Mouse (Mus musculus) WW6 (cell line): ENCODE results near the gene Ccni.

Source experiments
- DNase-seq: peaks from one replicate; pipeline ENCODE4 v3.0.0-alpha.2; 2013; ENCODE audit warnings: low read depth, low spot score

Ccni gene

DNA sequence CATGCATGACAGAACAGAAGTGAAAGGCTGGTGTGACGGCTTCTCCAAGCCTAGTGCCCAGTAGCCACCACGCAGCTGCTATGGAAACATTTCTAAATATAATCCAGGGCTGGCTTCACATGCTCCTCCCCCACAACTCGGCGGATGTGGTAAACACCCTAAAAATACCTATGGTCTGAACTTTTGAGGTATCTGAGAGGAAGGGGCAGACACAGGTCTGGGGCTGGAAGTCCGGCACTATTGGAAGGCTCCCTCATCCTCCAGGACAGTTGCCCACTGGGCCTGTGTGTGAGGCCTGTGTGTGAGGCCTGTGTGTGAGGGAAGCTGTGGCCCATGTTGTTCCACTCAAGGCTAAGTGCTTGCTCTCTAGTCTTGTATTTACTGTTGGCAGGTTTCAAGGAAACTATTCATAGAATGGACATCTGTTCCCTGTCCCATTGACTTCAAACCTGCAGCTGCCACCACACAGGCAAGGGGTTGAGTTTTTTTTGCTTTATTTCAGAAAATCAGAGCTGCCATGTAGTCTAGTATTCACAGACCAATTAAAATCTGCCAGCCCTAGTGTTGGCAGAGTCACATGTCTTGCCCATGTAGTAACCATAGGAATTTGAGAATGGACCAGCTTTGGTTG, 69.2 kb downstream of the Ccni start:
- DNase-seq = no peak

GRCm38 (mm10) chr5:93135368-93136107, 70.8 kb downstream of the Ccni start:
- no peak for DNase-seq

GRCm38 (mm10) chr5:93133445-93134244, 72.7 kb downstream of the Ccni start:
- no peak for DNase-seq
